In genomic region chr3:101328617-101329016, GRCm38 (mm10) we compare ENCODE assay signal across 34 mouse cellular contexts. TPM values are rescaled to one million over a fixed set of nuclear protein-coding genes. Genes with fewer than 3 reads are reported as not detected.
DNase-seq lines count a peak whose midpoint lies in the region; ATAC-seq lines count a peak whose summit lies in the region.
"Had no signal": no experiment of that assay in that cellular context is flagged by ENCODE, and none has a peak within 500 bp of the region (broad histone marks: within the 10 kb centered on the region; RNA-seq: fewer than 3 reads in every experiment).

No protein-coding gene starts in this region.

- 80% methylated on average over 7 of the region's 7 CpGs for WGBS in forebrain, embryonic 11.5 days
- 88% methylated on average over 7 of the region's 7 CpGs for WGBS in forebrain, embryonic 13.5 days
- WGBS in embryonic facial prominence, embryonic 15.5 days = 24% methylated on average over 7 of the region's 7 CpGs
- WGBS in limb, embryonic 12.5 days = 9% methylated on average over 7 of the region's 7 CpGs

- no peaks in the 10 kb centered on the region for H3K9me3 ChIP-seq in forebrain, embryonic 11.5 days (ENCODE audit: control insufficient read depth, low read length)
- H3K9me3 ChIP-seq in forebrain, embryonic 13.5 days (replicated peaks) = no peaks in the 10 kb centered on the region
- H3K9me3 ChIP-seq in embryonic facial prominence, embryonic 15.5 days (replicated peaks) = no peaks in the 10 kb centered on the region
- no peaks in the 10 kb centered on the region for H3K9me3 ChIP-seq in limb, embryonic 12.5 days
- H3K9me3 ChIP-seq: forebrain, embryonic 12.5 days; G1E had no signal

- no peak overlapping the region for H3K4me3 ChIP-seq in forebrain, embryonic 11.5 days (ENCODE audit: low read depth, low read length)
- H3K4me3 ChIP-seq in forebrain, embryonic 13.5 days = no peak overlapping the region
- no peak overlapping the region for H3K4me3 ChIP-seq in embryonic facial prominence, embryonic 15.5 days (replicated peaks)
- no peak overlapping the region for H3K4me3 ChIP-seq in limb, embryonic 12.5 days (replicated peaks)
- H3K4me3 ChIP-seq: forebrain, embryonic 12.5 days; gastrocnemius, adult 2 months; heart, adult 2 months; heart, embryonic 12.5 days had no signal

- H3K27ac ChIP-seq in forebrain, embryonic 11.5 days (ENCODE audit: low read depth, low read length) = no peak overlapping the region
- H3K27ac ChIP-seq in forebrain, embryonic 13.5 days = no peak overlapping the region
- H3K27ac ChIP-seq in embryonic facial prominence, embryonic 15.5 days (replicated peaks) = peak overlapping the region; percentile 49; the same call in 1 of the 2 replicates
- peak overlapping the region; percentile 41; the same call in 1 of the 2 replicates for H3K27ac ChIP-seq in limb, embryonic 12.5 days
- H3K27ac ChIP-seq: forebrain, embryonic 12.5 days; gastrocnemius, adult 2 months; heart, adult 2 months; liver, embryonic 14.5 days; stomach, postnatal 0 days had no signal

- H3K9ac ChIP-seq in forebrain, embryonic 11.5 days (ENCODE audit: low read length) = no peak overlapping the region
- no peak overlapping the region for H3K9ac ChIP-seq in forebrain, embryonic 13.5 days
- H3K9ac ChIP-seq in embryonic facial prominence, embryonic 15.5 days = no peak overlapping the region
- H3K9ac ChIP-seq in limb, embryonic 12.5 days (replicated peaks) = no peak overlapping the region
- H3K9ac ChIP-seq: forebrain, embryonic 12.5 days; heart, embryonic 12.5 days; liver, embryonic 14.5 days had no signal

- peak; percentile 42 for DNase-seq in forebrain, embryonic 11.5 days (ENCODE audit: low spot score)
- DNase-seq in embryo, embryonic 9.5 days (ENCODE audit: extremely low spot score) = peak; percentile 19
- DNase-seq in layer of hippocampus, postnatal 36 days = no peak
- no peak for DNase-seq in ovary, postnatal 14 days (ENCODE audit: low spot score)
- DNase-seq: adrenal gland, postnatal 14 days; cerebellum, adult 18-20 months; cerebellum, postnatal 10 days; gastrocnemius, adult 2 months; gastrocnemius, postnatal 36 days; heart, adult 2 months; kidney, adult 9 months; kidney, postnatal 10 days; layer of hippocampus, adult 9-11 months; liver; lung, adult 2 months; lung, postnatal 10 days; midbrain, embryonic 14.5 days; right cerebral cortex, postnatal 4 days; thymus, adult 18-20 months; thymus, postnatal 25 days had no signal

- H3K4me2 ChIP-seq in forebrain, embryonic 11.5 days (ENCODE audit: low read depth, low read length, severe bottlenecking) = no peak overlapping the region
- H3K4me2 ChIP-seq in forebrain, embryonic 13.5 days = no peak overlapping the region
- no peak overlapping the region for H3K4me2 ChIP-seq in embryonic facial prominence, embryonic 15.5 days (replicated peaks)
- H3K4me2 ChIP-seq in limb, embryonic 12.5 days = peak overlapping the region; percentile 11; the same call in 1 of the 2 replicates
- H3K4me2 ChIP-seq: forebrain, embryonic 12.5 days; heart, embryonic 12.5 days had no signal

- H3K27me3 ChIP-seq in forebrain, embryonic 11.5 days (ENCODE audit: control insufficient read depth, insufficient read depth, low read length) = no peaks in the 10 kb centered on the region
- H3K27me3 ChIP-seq in forebrain, embryonic 13.5 days = no peaks in the 10 kb centered on the region
- H3K27me3 ChIP-seq in embryonic facial prominence, embryonic 15.5 days = no peaks in the 10 kb centered on the region
- no peaks in the 10 kb centered on the region for H3K27me3 ChIP-seq in limb, embryonic 12.5 days
- H3K27me3 ChIP-seq: forebrain, embryonic 12.5 days; heart, embryonic 12.5 days; Patski had no signal

- H3K36me3 ChIP-seq in forebrain, embryonic 11.5 days (ENCODE audit: control insufficient read depth, insufficient read depth, low read length) = no peaks in the 10 kb centered on the region
- H3K36me3 ChIP-seq in forebrain, embryonic 13.5 days (ENCODE audit: poor library complexity, severe bottlenecking) = no peaks in the 10 kb centered on the region
- no peaks in the 10 kb centered on the region for H3K36me3 ChIP-seq in embryonic facial prominence, embryonic 15.5 days
- H3K36me3 ChIP-seq in limb, embryonic 12.5 days = no peaks in the 10 kb centered on the region
- H3K36me3 ChIP-seq: forebrain, embryonic 12.5 days; G1E; heart, embryonic 12.5 days had no signal

- ATAC-seq in forebrain, embryonic 11.5 days (replicated peaks; ENCODE audit: low FRiP score) = no peak
- ATAC-seq in forebrain, embryonic 13.5 days = no peak
- ATAC-seq in embryonic facial prominence, embryonic 15.5 days (ENCODE audit: insufficient number of reproducible peaks, low FRiP score, low TSS enrichment, low read depth) = no peak
- ATAC-seq in limb, embryonic 12.5 days (ENCODE audit: insufficient number of reproducible peaks, insufficient read depth, low FRiP score, low TSS enrichment, low read depth) = peak; percentile 39; the same call in 1 of the 2 replicates
- no peak for ATAC-seq in cerebellum, adult (ENCODE audit: insufficient number of reproducible peaks, low FRiP score, low TSS enrichment)
- ATAC-seq: intestine, postnatal 0 days; Patski had no signal

- no peaks in the 10 kb centered on the region for H3K4me1 ChIP-seq in forebrain, embryonic 11.5 days (replicated peaks; ENCODE audit: control insufficient read depth, insufficient read depth, low read length)
- no peaks in the 10 kb centered on the region for H3K4me1 ChIP-seq in forebrain, embryonic 13.5 days
- H3K4me1 ChIP-seq in embryonic facial prominence, embryonic 15.5 days = peaks cover 21% of the 10 kb centered on the region
- peaks cover 20% of the 10 kb centered on the region for H3K4me1 ChIP-seq in limb, embryonic 12.5 days (replicated peaks)
- H3K4me1 ChIP-seq: forebrain, embryonic 12.5 days had no signal

RNA-seq across cellular contexts. Expression of gene Cd2, which starts 40.9 kb away (rescaled TPM):
- not detected in 2 replicates for polyA plus RNA-seq in forebrain, embryonic 11.5 days (2014; fragmentation: Nextera tagmentation; extraction: Ambion mirVana)
- polyA plus RNA-seq in forebrain, embryonic 13.5 days (2015; fragmentation: Nextera tagmentation; extraction: Ambion mirVana) = not detected in 2 replicates
- polyA plus RNA-seq in embryonic facial prominence, embryonic 15.5 days (2015; fragmentation: Nextera tagmentation; extraction: Ambion mirVana) = 0.24 TPM in 1 of 2 replicates, not detected in the other
- polyA plus RNA-seq in limb, embryonic 12.5 days (2016; fragmentation: Nextera tagmentation; extraction: Ambion mirVana) = not detected in 2 replicates
- total RNA-seq in layer of hippocampus, postnatal 36 days (2021) = not detected
- total RNA-seq: gastrocnemius, adult 2 months; left cerebral cortex, adult 18-20 months; left cerebral cortex, postnatal 14 days had no signal
- polyA plus RNA-seq: forebrain, embryonic 12.5 days; G1E; heart, embryonic 12.5 days; heart, postnatal 0 days; intestine, postnatal 0 days; liver, embryonic 14.5 days; midbrain, embryonic 14.5 days; Patski; stomach, postnatal 0 days had no signal

RNA-seq across cellular contexts. Expression of gene Igsf3, which starts 48.3 kb away (rescaled TPM):
- 19.1 and 19.3 TPM in 2 replicates for polyA plus RNA-seq in forebrain, embryonic 11.5 days (2014; fragmentation: Nextera tagmentation; extraction: Ambion mirVana)
- polyA plus RNA-seq in forebrain, embryonic 13.5 days (2015; fragmentation: Nextera tagmentation; extraction: Ambion mirVana) = 39.7 and 42.2 TPM in 2 replicates
- 76.1 and 77.2 TPM in 2 replicates for polyA plus RNA-seq in embryonic facial prominence, embryonic 15.5 days (2015; fragmentation: Nextera tagmentation; extraction: Ambion mirVana)
- 95.2 and 104 TPM in 2 replicates for polyA plus RNA-seq in limb, embryonic 12.5 days (2016; fragmentation: Nextera tagmentation; extraction: Ambion mirVana)
- total RNA-seq in layer of hippocampus, postnatal 36 days (2021) = 10 to 100 TPM; 17.0 to 20.6 TPM

Comparison
In these comparisons a context has a peak if more than half of its experiments do, and no peak if none do; other contexts are left out.
1. DNase-seq: peak in forebrain, embryonic 11.5 days (single experiment) and embryo, embryonic 9.5 days (single experiment); none in layer of hippocampus, postnatal 36 days (0 of 2) and ovary, postnatal 14 days (single experiment).
2. H3K27ac ChIP-seq: peak in embryonic facial prominence, embryonic 15.5 days (single experiment) and limb, embryonic 12.5 days (single experiment); none in forebrain, embryonic 11.5 days (single experiment) and forebrain, embryonic 13.5 days (single experiment).